8 mouse cellular contexts compared by ENCODE assay signal in genomic region chr14:16243603-16244209, GRCm38 (mm10). TPM values are rescaled to one million over a fixed set of nuclear protein-coding genes. Genes with fewer than 3 reads are reported as not detected.
DNase-seq lines count a peak whose midpoint lies in the region; ATAC-seq and TF ChIP-seq lines count a peak whose summit lies in the region.

No protein-coding gene starts in this region.

- DNase-seq in spleen, adult 2 months (ENCODE audit: low read depth in 1 of 2, low spot score in 2 of 2) = no peak
- DNase-seq in spleen, postnatal 14 days (ENCODE audit: low spot score in 2 of 2) = no peak
- peak; percentile 9 for DNase-seq in heart, postnatal 0 days (ENCODE audit: low spot score)
- DNase-seq in limb, embryonic 14.5 days (ENCODE audit: low spot score) = no peak
- DNase-seq in right cerebral cortex, postnatal 36 days (ENCODE audit: low spot score in 2 of 2) = no peak
- no peak for DNase-seq in gastrocnemius, postnatal 4 days (ENCODE audit: low spot score in 2 of 2)

- peaks cover 3% of the 10 kb centered on the region; the same call in 1 of the 2 replicates for H3K4me1 ChIP-seq in spleen, adult 2 months (ENCODE audit: control insufficient read depth, insufficient read depth, insufficient read length)
- H3K4me1 ChIP-seq in cortical plate, adult 2 months (ENCODE audit: control insufficient read depth, insufficient read depth, low read length) = no peaks in the 10 kb centered on the region; the same call in 1 of the 2 replicates
- H3K4me1 ChIP-seq in heart, postnatal 0 days (ENCODE audit: control insufficient read depth, insufficient read depth) = peaks cover 16% of the 10 kb centered on the region
- peaks cover 4% of the 10 kb centered on the region for H3K4me1 ChIP-seq in limb, embryonic 14.5 days (ENCODE audit: control insufficient read depth, insufficient read depth, low read length)
- H3K4me1 ChIP-seq in midbrain, embryonic 16.5 days (ENCODE audit: control insufficient read depth, insufficient read depth, low read length) = peaks cover 11% of the 10 kb centered on the region

- no peak for TF ChIP-seq EP300 in heart, postnatal 0 days (IDR thresholded peaks at IDR 0.05; ENCODE audit: low read depth)

- H3K27me3 ChIP-seq in spleen, adult 2 months (ENCODE audit: control insufficient read depth, insufficient read depth, low read length) = no peaks in the 10 kb centered on the region
- H3K27me3 ChIP-seq in heart, postnatal 0 days (ENCODE audit: control insufficient read depth, insufficient read depth, low read length) = no peaks in the 10 kb centered on the region
- H3K27me3 ChIP-seq in limb, embryonic 14.5 days (ENCODE audit: control insufficient read depth, insufficient read depth, low read length) = no peaks in the 10 kb centered on the region
- H3K27me3 ChIP-seq in midbrain, embryonic 16.5 days (ENCODE audit: control insufficient read depth, insufficient read depth, low read depth, low read length) = no peaks in the 10 kb centered on the region

- 7% methylated on average over 10 of the region's 10 CpGs for whole genome bisulfite sequencing in spleen, adult 2 months
- WGBS in heart, postnatal 0 days = 4% methylated on average over 10 of the region's 10 CpGs
- WGBS in limb, embryonic 14.5 days = 20% methylated on average over 10 of the region's 10 CpGs
- 22% methylated on average over 10 of the region's 10 CpGs for WGBS in midbrain, embryonic 16.5 days

- ATAC-seq in heart, postnatal 0 days (ENCODE audit: insufficient read depth, low read depth) = no peak
- no peak for ATAC-seq in limb, embryonic 14.5 days (ENCODE audit: low FRiP score, low read depth)
- ATAC-seq in midbrain, embryonic 16.5 days = peak; percentile 13; the same call in 1 of the 2 replicates

- TF ChIP-seq POLR2A in spleen, adult 2 months (IDR thresholded peaks at IDR 0.05; ENCODE audit: low read depth, low read length) = no peak
- no peak for TF ChIP-seq POLR2A in cortical plate, adult 2 months (IDR thresholded peaks at IDR 0.05; ENCODE audit: extremely low read depth, insufficient read depth, low read length)
- no peak for TF ChIP-seq POLR2A in limb, embryonic 14.5 days (IDR thresholded peaks at IDR 0.05; ENCODE audit: borderline replicate concordance, extremely low read depth, insufficient read depth, insufficient read length)

- no peak for TF ChIP-seq CTCF in spleen, adult 2 months (IDR thresholded peaks at IDR 0.05; ENCODE audit: extremely low read depth, insufficient read depth, insufficient read length, insufficient replicate concordance)
- TF ChIP-seq CTCF in cortical plate, adult 2 months (IDR thresholded peaks at IDR 0.05; ENCODE audit: extremely low read depth, insufficient read depth, low read length) = no peak
- no peak for TF ChIP-seq CTCF in heart, postnatal 0 days (IDR thresholded peaks at IDR 0.05; ENCODE audit: low read depth)

- no peaks in the 10 kb centered on the region for H3K9me3 ChIP-seq in heart, postnatal 0 days (replicated peaks; ENCODE audit: control insufficient read depth, low read length)
- H3K9me3 ChIP-seq in limb, embryonic 14.5 days (ENCODE audit: control insufficient read depth, low read length) = no peaks in the 10 kb centered on the region
- H3K9me3 ChIP-seq in midbrain, embryonic 16.5 days (replicated peaks; ENCODE audit: control insufficient read depth, low read length, poor library complexity, severe bottlenecking) = no peaks in the 10 kb centered on the region

- H3K4me3 ChIP-seq in spleen, adult 2 months (ENCODE audit: extremely low read depth, insufficient read depth, insufficient read length) = peak overlapping the region; percentile 98
- peak overlapping the region; percentile 50 for H3K4me3 ChIP-seq in cortical plate, adult 2 months (ENCODE audit: insufficient read depth, low read length)
- peak overlapping the region; percentile 75 for H3K4me3 ChIP-seq in heart, postnatal 0 days (ENCODE audit: low read depth, low read length)
- H3K4me3 ChIP-seq in limb, embryonic 14.5 days (replicated peaks; ENCODE audit: low read length) = peak overlapping the region; percentile 55
- H3K4me3 ChIP-seq in midbrain, embryonic 16.5 days (ENCODE audit: low read depth, low read length) = peak overlapping the region; percentile 51

- peak overlapping the region; percentile 78 for H3K9ac ChIP-seq in heart, postnatal 0 days (replicated peaks; ENCODE audit: low read depth, low read length)
- peak overlapping the region; percentile 63 for H3K9ac ChIP-seq in limb, embryonic 14.5 days (ENCODE audit: low read depth, low read length, severe bottlenecking)
- H3K9ac ChIP-seq in midbrain, embryonic 16.5 days (ENCODE audit: low read depth, low read length) = peak overlapping the region; percentile 72

- H3K27ac ChIP-seq in spleen, adult 2 months (ENCODE audit: insufficient read depth, low read length) = peak overlapping the region; percentile 99
- H3K27ac ChIP-seq in cortical plate, adult 2 months (ENCODE audit: insufficient read depth, low read length) = no peak overlapping the region
- peak overlapping the region; percentile 94 for H3K27ac ChIP-seq in heart, postnatal 0 days (ENCODE audit: low read depth)
- H3K27ac ChIP-seq in limb, embryonic 14.5 days (replicated peaks; ENCODE audit: low read depth, low read length) = peak overlapping the region; percentile 11
- peak overlapping the region; percentile 71 for H3K27ac ChIP-seq in midbrain, embryonic 16.5 days (ENCODE audit: low read length)

- peak overlapping the region; percentile 75 for H3K4me2 ChIP-seq in heart, postnatal 0 days (ENCODE audit: low read depth, low read length)
- peak overlapping the region; percentile 59 for H3K4me2 ChIP-seq in limb, embryonic 14.5 days (replicated peaks; ENCODE audit: low read depth, low read length, severe bottlenecking)
- H3K4me2 ChIP-seq in midbrain, embryonic 16.5 days (ENCODE audit: low read length) = peak overlapping the region; percentile 56

- H3K36me3 ChIP-seq in spleen, adult 2 months (ENCODE audit: control insufficient read depth, insufficient read depth, low read length) = peaks cover 4% of the 10 kb centered on the region; the same call in 1 of the 2 replicates
- H3K36me3 ChIP-seq in heart, postnatal 0 days (replicated peaks; ENCODE audit: control insufficient read depth, insufficient read depth, low read length) = peaks cover 15% of the 10 kb centered on the region; the same call in 1 of the 2 replicates
- no peaks in the 10 kb centered on the region; the same call in 1 of the 2 replicates for H3K36me3 ChIP-seq in limb, embryonic 14.5 days (ENCODE audit: control insufficient read depth, insufficient read depth, low read length)
- no peaks in the 10 kb centered on the region for H3K36me3 ChIP-seq in midbrain, embryonic 16.5 days (ENCODE audit: control insufficient read depth, insufficient read depth, low read length)

RNA-seq across cellular contexts. Expression of gene Ngly1, which starts 5.4 kb away (rescaled TPM):
- polyA plus RNA-seq in spleen, adult 2 months (2012; rRNA removed) = 19.8 and 27.1 TPM in 2 replicates
- polyA plus RNA-seq in cortical plate, adult 2 months (2012; rRNA removed) = 17.3 and 17.5 TPM in 2 replicates
- 25.7 and 34.3 TPM in 2 replicates for total RNA-seq in heart, postnatal 0 days (2014; rRNA removed; ENCODE audit: low replicate concordance)
- polyA plus RNA-seq in heart, postnatal 0 days (2015; fragmentation: Nextera tagmentation; extraction: Ambion mirVana) = 27.0 and 29.3 TPM in 2 replicates
- 22.1 and 22.8 TPM in 2 replicates for polyA plus RNA-seq in limb, embryonic 14.5 days (2012; rRNA removed)
- 45.3 and 47.3 TPM in 2 replicates for polyA plus RNA-seq in limb, embryonic 14.5 days (2014; fragmentation: Nextera tagmentation; extraction: Ambion mirVana)
- polyA plus RNA-seq in midbrain, embryonic 16.5 days (2015; fragmentation: Nextera tagmentation; extraction: Ambion mirVana) = 24.6 and 26.1 TPM in 2 replicates
- total RNA-seq in gastrocnemius, postnatal 4 days (2021) = 10 to 100 TPM; 40.5 to 53.9 TPM

RNA-seq across cellular contexts. Expression of gene Oxsm, which starts 5.9 kb away (rescaled TPM):
- polyA plus RNA-seq in spleen, adult 2 months (2012; rRNA removed) = 2.7 and 2.9 TPM in 2 replicates
- 6.0 and 6.1 TPM in 2 replicates for polyA plus RNA-seq in cortical plate, adult 2 months (2012; rRNA removed)
- total RNA-seq in heart, postnatal 0 days (2014; rRNA removed; ENCODE audit: low replicate concordance) = 6.2 and 13.5 TPM in 2 replicates
- 3.6 and 3.9 TPM in 2 replicates for polyA plus RNA-seq in heart, postnatal 0 days (2015; fragmentation: Nextera tagmentation; extraction: Ambion mirVana)
- 4.6 and 4.8 TPM in 2 replicates for polyA plus RNA-seq in limb, embryonic 14.5 days (2012; rRNA removed)
- 1.3 and 1.9 TPM in 2 replicates for polyA plus RNA-seq in limb, embryonic 14.5 days (2014; fragmentation: Nextera tagmentation; extraction: Ambion mirVana)
- 2.5 and 2.8 TPM in 2 replicates for polyA plus RNA-seq in midbrain, embryonic 16.5 days (2015; fragmentation: Nextera tagmentation; extraction: Ambion mirVana)
- 10 to 100 TPM; 11.1 to 11.7 TPM for total RNA-seq in gastrocnemius, postnatal 4 days (2021)
